In genomic region chr19:45742218-45742983, GRCm38 (mm10) we compare ENCODE assay signal across 8 mouse cellular contexts. TPM values are rescaled to one million over a fixed set of nuclear protein-coding genes. Genes with fewer than 3 reads are reported as not detected.
DNase-seq lines count a peak whose midpoint lies in the region; TF ChIP-seq lines count a peak whose summit lies in the region.

TSS of gene Fgf8 (minus strand) at chr19:45742915.

- TF ChIP-seq CTCF in gastrocnemius, adult 2 months (IDR thresholded peaks at IDR 0.05), result no peak
- TF ChIP-seq CTCF in olfactory bulb, adult 2 months (IDR thresholded peaks at IDR 0.05; ENCODE audit: insufficient read depth, low read depth, low read length), result no peak

- no peaks in the 10 kb centered on the region for H3K9me3 ChIP-seq in forebrain, embryonic 10.5 days

- DNase-seq in gastrocnemius, adult 2 months, result peak; percentile 31
- DNase-seq in gastrocnemius, postnatal 25 days, result no peak
- peak; percentile 23 to 28 for DNase-seq in B cell, adult 2 months
- DNase-seq in forebrain, embryonic 10.5 days (ENCODE audit: extremely low spot score, low spot score), result peak; percentile 48
- peak; percentile 34 to 46 for DNase-seq in kidney, postnatal 4 days
- DNase-seq in left cerebral cortex, postnatal 14 days (ENCODE audit: low spot score in 2 of 2), result no peak
- no peak for DNase-seq in cerebellum, adult 11-12 months

- no peak for TF ChIP-seq POLR2A in olfactory bulb, adult 2 months (IDR thresholded peaks at IDR 0.05; ENCODE audit: insufficient read depth, low read depth, low read length)

- peaks cover 100% of the 10 kb centered on the region for H3K27me3 ChIP-seq in forebrain, embryonic 10.5 days (ENCODE audit: poor library complexity, severe bottlenecking)

- peaks cover 5% of the 10 kb centered on the region; the same call in 1 of the 2 replicates for H3K36me3 ChIP-seq in forebrain, embryonic 10.5 days (replicated peaks)

- H3K27ac ChIP-seq in gastrocnemius, adult 2 months, result no peak within 1 kb of the TSS
- H3K27ac ChIP-seq in forebrain, embryonic 10.5 days, result peak within 1 kb of the TSS; percentile 80
- H3K27ac ChIP-seq in olfactory bulb, adult 2 months (ENCODE audit: insufficient read depth, low read depth, low read length), result no peak within 1 kb of the TSS

- intact Hi-C loops in gastrocnemius, adult 2 months (cut with DNase I), result no loop called here
- intact Hi-C loops in left cerebral cortex, postnatal 14 days (cut with DNase I), result no loop called here

- peak within 1 kb of the TSS; percentile 71 for H3K4me3 ChIP-seq in gastrocnemius, adult 2 months
- H3K4me3 ChIP-seq in forebrain, embryonic 10.5 days, result peak within 1 kb of the TSS; percentile 54
- peak within 1 kb of the TSS; percentile 30 for H3K4me3 ChIP-seq in olfactory bulb, adult 2 months (ENCODE audit: insufficient read depth, low read depth, low read length)

- H3K4me1 ChIP-seq in forebrain, embryonic 10.5 days, result peaks cover 74% of the 10 kb centered on the region
- H3K4me1 ChIP-seq in olfactory bulb, adult 2 months (ENCODE audit: control insufficient read depth, insufficient read depth, low read length), result peaks cover 8% of the 10 kb centered on the region

- under 1% methylated on average over 61 of the region's 68 CpGs for WGBS in forebrain, embryonic 10.5 days
- under 1% methylated on average over 63 of the region's 68 CpGs for WGBS in olfactory bulb, adult 2 months

RNA-seq across cellular contexts. Expression of gene Fgf8, which starts in this region (rescaled TPM):
- total RNA-seq in gastrocnemius, adult 2 months (2021), result not detected
- total RNA-seq in gastrocnemius, postnatal 25 days (2021), result not detected
- polyA plus RNA-seq in forebrain, embryonic 10.5 days (2016; fragmentation: Nextera tagmentation; extraction: Ambion mirVana), result 30.6 and 35.3 TPM in 2 replicates
- not detected in 2 replicates for polyA plus RNA-seq in olfactory bulb, adult 2 months (2012; ENCODE audit: insufficient read depth, insufficient read length, low replicate concordance, missing spikeins)
- not detected for total RNA-seq in left cerebral cortex, postnatal 14 days (2021)

Comparison
In these comparisons a context has a peak if more than half of its experiments do, and no peak if none do; other contexts are left out.
1. RNA of gene Fgf8 (polyA plus RNA-seq): 30.6 to 35.3 TPM in forebrain, embryonic 10.5 days; not detected in olfactory bulb, adult 2 months; every median in the first group is over 10 times any median in the second.
2. Peak in DNase-seq and H3K4me3 ChIP-seq in gastrocnemius, adult 2 months; RNA of the gene not detected or under 1 TPM.
3. DNase-seq: peak in B cell, adult 2 months (2 of 2), forebrain, embryonic 10.5 days (single experiment) and kidney, postnatal 4 days (2 of 2); none in gastrocnemius, postnatal 25 days (single experiment), left cerebral cortex, postnatal 14 days (0 of 2) and cerebellum, adult 11-12 months (single experiment).
4. Peak in every context shown above with its lines, with median percentiles within 50 percentile points of each other: H3K4me3 ChIP-seq.